Comparison of ENCODE assay signal across 10 mouse cellular contexts in genomic region chr16:3847871-3848270, GRCm38 (mm10). TPM values are rescaled to one million over a fixed set of nuclear protein-coding genes. Genes with fewer than 3 reads are reported as not detected.
DNase-seq lines count a peak whose midpoint lies in the region; ATAC-seq and TF ChIP-seq lines count a peak whose summit lies in the region.
"Had no signal": no experiment of that assay in that cellular context is flagged by ENCODE, and none has a peak within 500 bp of the region (broad histone marks: within the 10 kb centered on the region; RNA-seq: fewer than 3 reads in every experiment).

No protein-coding gene starts in this region.

- no peaks in the 10 kb centered on the region for H3K9me3 ChIP-seq in embryonic facial prominence, embryonic 11.5 days (replicated peaks; ENCODE audit: control insufficient read depth, low read length)
- H3K9me3 ChIP-seq in hindbrain, embryonic 16.5 days (ENCODE audit: control insufficient read depth, low read length) = no peaks in the 10 kb centered on the region
- H3K9me3 ChIP-seq in midbrain, postnatal 0 days (ENCODE audit: low read length) = no peaks in the 10 kb centered on the region

- H3K4me3 ChIP-seq in left cerebral cortex, adult 2 months = peak overlapping the region; percentile 73
- peak overlapping the region; percentile 64; the same call in 1 of the 2 replicates for H3K4me3 ChIP-seq in embryonic facial prominence, embryonic 11.5 days (ENCODE audit: low read depth, low read length)
- H3K4me3 ChIP-seq in hindbrain, embryonic 16.5 days (ENCODE audit: low read length) = peak overlapping the region; percentile 72
- H3K4me3 ChIP-seq in midbrain, postnatal 0 days (ENCODE audit: low read depth, low read length) = peak overlapping the region; percentile 64

- intact Hi-C loops in left cerebral cortex, adult 2 months (cut with DNase I) = loop anchor here (1.0 to 10.0 kb wide), 3 partner anchors 24 to 103 kb away; partner anchors contain the start of genes 1700037C18Rik, Cluap1, Naa60 and Zfp263
- intact Hi-C loops in left cerebral cortex, postnatal 14 days (cut with DNase I) = no loop called here
- intact Hi-C loops in left cerebral cortex, postnatal 25 days (cut with DNase I) = loop anchor here (10.0 kb wide), 1 partner anchor 103 kb away; the partner anchor contains the start of gene Zfp263

- H3K4me1 ChIP-seq in embryonic facial prominence, embryonic 11.5 days (ENCODE audit: control insufficient read depth, insufficient read depth, low read length) = no peaks in the 10 kb centered on the region
- peaks cover 11% of the 10 kb centered on the region for H3K4me1 ChIP-seq in hindbrain, embryonic 16.5 days (ENCODE audit: control insufficient read depth, insufficient read depth, low read depth, low read length)
- H3K4me1 ChIP-seq in midbrain, postnatal 0 days (ENCODE audit: insufficient read depth, low read length) = peaks cover 7% of the 10 kb centered on the region; the same call in 1 of the 2 replicates

- WGBS in embryonic facial prominence, embryonic 11.5 days = 69% methylated on average over 4 of the region's 4 CpGs
- 69% methylated on average over 4 of the region's 4 CpGs for WGBS in hindbrain, embryonic 16.5 days
- WGBS in midbrain, postnatal 0 days = 65% methylated on average over 4 of the region's 4 CpGs

- no peak for TF ChIP-seq CTCF in left cerebral cortex, adult 2 months (IDR thresholded peaks at IDR 0.05)
- TF ChIP-seq CTCF in midbrain, postnatal 0 days (IDR thresholded peaks at IDR 0.05) = no peak

- no peak for DNase-seq in left cerebral cortex, adult 2 months (ENCODE audit: extremely low spot score in 1 of 2, low spot score in 2 of 2)
- no peak for DNase-seq in left cerebral cortex, postnatal 14 days (ENCODE audit: low spot score in 2 of 2)
- DNase-seq in embryonic facial prominence, embryonic 11.5 days (ENCODE audit: low spot score) = no peak
- no peak for DNase-seq in midbrain, postnatal 0 days (ENCODE audit: low spot score)
- no peak for DNase-seq in urinary bladder, postnatal 14 days (ENCODE audit: low spot score)
- DNase-seq in left cerebral cortex, postnatal 25 days (ENCODE audit: low spot score in 2 of 2) = no peak
- no peak for DNase-seq in adrenal gland, adult 8-10 months
- DNase-seq: right cerebral cortex, postnatal 14 days had no signal

- no peak overlapping the region for H3K27ac ChIP-seq in left cerebral cortex, adult 2 months
- H3K27ac ChIP-seq in embryonic facial prominence, embryonic 11.5 days (replicated peaks; ENCODE audit: low read depth, low read length) = no peak overlapping the region
- no peak overlapping the region for H3K27ac ChIP-seq in hindbrain, embryonic 16.5 days (ENCODE audit: low read depth, low read length)
- no peak overlapping the region for H3K27ac ChIP-seq in midbrain, postnatal 0 days (ENCODE audit: low read depth, low read length)

- H3K9ac ChIP-seq in embryonic facial prominence, embryonic 11.5 days (replicated peaks; ENCODE audit: low read length) = peak overlapping the region; percentile 6; the same call in 1 of the 2 replicates
- H3K9ac ChIP-seq in hindbrain, embryonic 16.5 days (ENCODE audit: low read depth, low read length) = peak overlapping the region; percentile 86
- H3K9ac ChIP-seq in midbrain, postnatal 0 days (replicated peaks; ENCODE audit: low read length, poor library complexity, severe bottlenecking) = peak overlapping the region; percentile 70; the same call in 1 of the 2 replicates

- H3K36me3 ChIP-seq in embryonic facial prominence, embryonic 11.5 days (replicated peaks; ENCODE audit: control insufficient read depth, insufficient read depth, low read depth, low read length) = no peaks in the 10 kb centered on the region
- no peaks in the 10 kb centered on the region for H3K36me3 ChIP-seq in hindbrain, embryonic 16.5 days (ENCODE audit: control insufficient read depth, insufficient read depth, low read length)
- H3K36me3 ChIP-seq in midbrain, postnatal 0 days (ENCODE audit: insufficient read depth, low read length) = no peaks in the 10 kb centered on the region

- no peak for ATAC-seq in embryonic facial prominence, embryonic 11.5 days (replicated peaks; ENCODE audit: insufficient number of reproducible peaks, low FRiP score, low TSS enrichment, low read depth)
- no peak for ATAC-seq in hindbrain, embryonic 16.5 days
- no peak for ATAC-seq in midbrain, postnatal 0 days (ENCODE audit: low FRiP score)

- peak overlapping the region; percentile 44 for H3K4me2 ChIP-seq in embryonic facial prominence, embryonic 11.5 days (ENCODE audit: low read depth, low read length)
- peak overlapping the region; percentile 81 for H3K4me2 ChIP-seq in hindbrain, embryonic 16.5 days (ENCODE audit: low read length)
- peak overlapping the region; percentile 66 for H3K4me2 ChIP-seq in midbrain, postnatal 0 days (ENCODE audit: low read depth, low read length, poor library complexity, severe bottlenecking)

- H3K27me3 ChIP-seq in embryonic facial prominence, embryonic 11.5 days (ENCODE audit: control insufficient read depth, insufficient read depth, low read length) = no peaks in the 10 kb centered on the region
- H3K27me3 ChIP-seq in hindbrain, embryonic 16.5 days (replicated peaks; ENCODE audit: control insufficient read depth, insufficient read depth, low read length) = no peaks in the 10 kb centered on the region
- no peaks in the 10 kb centered on the region for H3K27me3 ChIP-seq in midbrain, postnatal 0 days (ENCODE audit: insufficient read depth, low read length)

RNA-seq across cellular contexts. Expression of gene Zfp174, which starts 0.8 kb away (rescaled TPM):
- total RNA-seq in left cerebral cortex, adult 2 months (2021) = 1 to 10 TPM; 4.0 to 5.0 TPM
- 1 to 10 TPM; 4.8 to 4.9 TPM for total RNA-seq in left cerebral cortex, postnatal 14 days (2021)
- polyA plus RNA-seq in embryonic facial prominence, embryonic 11.5 days (2014; fragmentation: Nextera tagmentation; extraction: Ambion mirVana) = 1.3 TPM in 2 replicates
- 2.5 and 3.3 TPM in 2 replicates for polyA plus RNA-seq in hindbrain, embryonic 16.5 days (2015; fragmentation: Nextera tagmentation; extraction: Ambion mirVana)
- 3.8 and 4.0 TPM in 2 replicates for total RNA-seq in midbrain, postnatal 0 days (2014; rRNA removed)
- 1.9 and 2.0 TPM in 2 replicates for polyA plus RNA-seq in midbrain, postnatal 0 days (2015; fragmentation: Nextera tagmentation; extraction: Ambion mirVana)
- total RNA-seq in left cerebral cortex, postnatal 25 days (2021) = 1 to 10 TPM; 4.7 to 5.0 TPM
- 10 to 100 TPM in 2 of 4 experiments, 1 to 10 TPM in 2; 6.2 to 22.0 (median 13.8) TPM for total RNA-seq in adrenal gland, adult 8-10 months (2022)

RNA-seq across cellular contexts. Expression of gene Olfr15, which starts 17.2 kb away (rescaled TPM):
- total RNA-seq in left cerebral cortex, adult 2 months (2021) = not detected
- not detected for total RNA-seq in left cerebral cortex, postnatal 14 days (2021)
- polyA plus RNA-seq in embryonic facial prominence, embryonic 11.5 days (2014; fragmentation: Nextera tagmentation; extraction: Ambion mirVana) = 0.11 and 0.78 TPM in 2 replicates
- not detected in 2 replicates for polyA plus RNA-seq in hindbrain, embryonic 16.5 days (2015; fragmentation: Nextera tagmentation; extraction: Ambion mirVana)
- not detected in 2 replicates for total RNA-seq in midbrain, postnatal 0 days (2014; rRNA removed)
- polyA plus RNA-seq in midbrain, postnatal 0 days (2015; fragmentation: Nextera tagmentation; extraction: Ambion mirVana) = not detected in 2 replicates
- total RNA-seq in left cerebral cortex, postnatal 25 days (2021) = not detected
- not detected for total RNA-seq in adrenal gland, adult 8-10 months (2022)
- polyA plus RNA-seq: cortical plate, adult 2 months had no signal

RNA-seq across cellular contexts. Expression of gene Naa60, which starts 24.3 kb away (rescaled TPM):
- 100 to 1,000 TPM; 107 to 119 TPM for total RNA-seq in left cerebral cortex, adult 2 months (2021)
- 100 to 1,000 TPM; 146 to 151 TPM for total RNA-seq in left cerebral cortex, postnatal 14 days (2021)
- 53.3 and 55.7 TPM in 2 replicates for polyA plus RNA-seq in embryonic facial prominence, embryonic 11.5 days (2014; fragmentation: Nextera tagmentation; extraction: Ambion mirVana)
- polyA plus RNA-seq in hindbrain, embryonic 16.5 days (2015; fragmentation: Nextera tagmentation; extraction: Ambion mirVana) = 105 and 107 TPM in 2 replicates
- total RNA-seq in midbrain, postnatal 0 days (2014; rRNA removed) = 87.9 and 95.8 TPM in 2 replicates
- polyA plus RNA-seq in midbrain, postnatal 0 days (2015; fragmentation: Nextera tagmentation; extraction: Ambion mirVana) = 102 and 106 TPM in 2 replicates
- total RNA-seq in left cerebral cortex, postnatal 25 days (2021) = 100 to 1,000 TPM; 126 to 140 TPM
- 100 to 1,000 TPM in 3 of 4 experiments, 10 to 100 TPM in 1; 96.5 to 162 (median 105) TPM for total RNA-seq in adrenal gland, adult 8-10 months (2022)

RNA-seq across cellular contexts. Expression of gene Zfp597, which starts 36.5 kb away (rescaled TPM):
- total RNA-seq in left cerebral cortex, adult 2 months (2021) = 10 to 100 TPM; 26.4 to 28.9 TPM
- total RNA-seq in left cerebral cortex, postnatal 14 days (2021) = 10 to 100 TPM; 25.6 to 31.9 TPM
- 6.8 and 7.3 TPM in 2 replicates for polyA plus RNA-seq in embryonic facial prominence, embryonic 11.5 days (2014; fragmentation: Nextera tagmentation; extraction: Ambion mirVana)
- 12.7 and 15.6 TPM in 2 replicates for polyA plus RNA-seq in hindbrain, embryonic 16.5 days (2015; fragmentation: Nextera tagmentation; extraction: Ambion mirVana)
- total RNA-seq in midbrain, postnatal 0 days (2014; rRNA removed) = 43.4 and 53.9 TPM in 2 replicates
- polyA plus RNA-seq in midbrain, postnatal 0 days (2015; fragmentation: Nextera tagmentation; extraction: Ambion mirVana) = 12.6 and 14.9 TPM in 2 replicates
- 10 to 100 TPM; 23.8 to 24.5 TPM for total RNA-seq in left cerebral cortex, postnatal 25 days (2021)
- 10 to 100 TPM; 18.9 to 25.4 (median 21.3) TPM for total RNA-seq in adrenal gland, adult 8-10 months (2022)

RNA-seq across cellular contexts. Expression of gene Gm20695, which starts 36.6 kb away (rescaled TPM):
- total RNA-seq in left cerebral cortex, adult 2 months (2021) = 1 to 10 TPM in 1 of 2 experiments, not detected in 1; 1.2 TPM
- total RNA-seq in left cerebral cortex, postnatal 14 days (2021) = under 1 TPM; 0.44 to 0.55 TPM
- 1.6 and 4.4 TPM in 2 replicates for polyA plus RNA-seq in embryonic facial prominence, embryonic 11.5 days (2014; fragmentation: Nextera tagmentation; extraction: Ambion mirVana)
- polyA plus RNA-seq in hindbrain, embryonic 16.5 days (2015; fragmentation: Nextera tagmentation; extraction: Ambion mirVana) = 0.51 and 1.5 TPM in 2 replicates
- 0.93 TPM in 1 of 2 replicates, not detected in the other for total RNA-seq in midbrain, postnatal 0 days (2014; rRNA removed)
- 1.6 and 2.8 TPM in 2 replicates for polyA plus RNA-seq in midbrain, postnatal 0 days (2015; fragmentation: Nextera tagmentation; extraction: Ambion mirVana)
- total RNA-seq in left cerebral cortex, postnatal 25 days (2021) = under 1 TPM in 1 of 2 experiments, not detected in 1; 0.41 TPM
- total RNA-seq in adrenal gland, adult 8-10 months (2022) = 1 to 10 TPM; 1.6 to 2.2 (median 2.1) TPM

Comparison
In these comparisons a context has a peak if more than half of its experiments do, and no peak if none do; other contexts are left out.
1. H3K9ac ChIP-seq: peak in every context shown above with its lines; median percentile 86 in hindbrain, embryonic 16.5 days; 70 in midbrain, postnatal 0 days; 6 in embryonic facial prominence, embryonic 11.5 days.